Mouse (Mus musculus) cerebellum, postnatal 36 days (tissue): Measurements from ENCODE around the gene Oosp2.

ENCODE experiments used
- DNase-seq, 2 experiments: peaks; one replicate each; pipeline ENCODE4 v3.0.0; 2021 to 2022; ENCODE audit warnings: mixed read lengths in 2 of 2

Gene Oosp2

GRCm38 (mm10) chr19:11602026-11602425 lies 58.3 kb downstream of the Oosp2 start:
- DNase-seq = no peak

DNA sequence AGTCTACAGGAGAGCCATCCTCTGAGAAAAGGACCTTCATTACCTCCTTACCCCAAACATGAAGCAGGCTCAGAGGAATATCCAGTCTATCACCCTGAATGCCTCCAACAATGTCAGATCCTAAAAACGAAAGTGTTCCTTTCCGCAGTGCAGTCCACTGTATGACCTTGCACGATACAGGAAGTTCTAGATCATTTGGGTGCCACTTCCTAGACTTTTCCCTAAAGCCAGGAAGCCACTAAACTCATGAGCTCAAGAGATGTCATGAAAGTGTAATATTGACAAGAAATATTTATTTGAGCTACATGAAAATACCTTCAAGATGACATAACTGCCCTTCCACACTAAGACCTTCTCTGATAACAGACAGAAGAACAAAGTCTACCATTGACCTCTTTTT lies 59.0 kb downstream of the Oosp2 start:
- no peak for DNase-seq
